Mouse (Mus musculus): Measurements from ENCODE around the gene Nnat. TPM values are rescaled to one million over a fixed set of nuclear protein-coding genes. Genes with fewer than 3 reads are reported as not detected.
A peak's percentile ranks its signal among the peaks of the same experiment; 100 is the strongest.
"Not testable (repeated sequence)": the region's sequence is repeated elsewhere in the genome, so short reads cannot be mapped to it uniquely, and the experiment has no call there.

Nnat gene
- polyA plus RNA-seq, 1 experiment from 2014 or later = 619 TPM

DNA sequence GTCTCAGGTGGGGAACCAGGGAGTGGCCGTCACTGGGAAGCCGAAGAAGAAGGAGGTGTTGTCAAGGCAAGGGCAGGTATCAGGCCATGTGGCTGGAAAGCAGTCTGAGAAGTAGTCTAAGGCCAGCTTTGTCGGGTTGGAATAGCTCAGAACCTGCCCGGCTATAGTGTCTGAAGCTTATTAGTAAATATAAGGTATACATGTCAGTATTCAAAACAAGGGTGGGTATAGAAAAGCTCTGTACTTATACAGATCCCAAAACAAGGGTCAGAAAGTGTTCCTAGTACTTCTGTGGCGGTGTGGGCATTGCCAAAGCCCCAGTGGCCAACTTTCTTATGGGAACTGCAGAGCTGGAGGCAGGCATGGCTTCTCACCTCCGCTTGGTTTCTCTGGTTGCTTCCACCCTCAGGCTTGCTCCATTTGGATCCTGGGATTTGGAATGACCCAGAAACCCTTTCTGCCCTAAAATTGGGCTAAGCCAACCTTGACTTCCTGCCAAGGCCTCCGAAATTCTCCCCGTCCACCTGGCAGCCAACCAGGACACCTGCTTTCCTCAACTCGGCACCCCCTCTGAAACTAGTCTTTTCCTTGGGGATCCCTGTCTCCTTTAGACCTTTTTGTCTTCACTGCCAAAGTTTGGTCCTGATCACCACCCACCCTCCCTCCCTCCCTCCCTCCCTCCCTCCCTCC lies 10.1 kb downstream of the Nnat start:
- Histone ChIP-seq H3K9me3 (ENCODE audit: control insufficient read depth, low read length) (no peaks in the 10 kb centered on the region), H3K4me3 (ENCODE audit: low read length) (no peak overlapping the region), H3K9ac (ENCODE audit: low read length) (no peak overlapping the region), H3K4me1 (replicated peaks; ENCODE audit: control insufficient read depth, insufficient read depth, low read length) (peaks cover 18% of the 10 kb centered on the region), H3K27me3 (ENCODE audit: control insufficient read depth, insufficient read depth, low read depth, low read length) (no peaks in the 10 kb centered on the region), H3K27ac (ENCODE audit: low read length) (no peak overlapping the region), H3K4me2 (ENCODE audit: low read depth, low read length) (no peak overlapping the region), H3K36me3 (ENCODE audit: control insufficient read depth, insufficient read depth, low read length) (no peaks in the 10 kb centered on the region)
- 58% methylated on average over 9 of the region's 9 CpGs for WGBS
- no peak for ATAC-seq (ENCODE audit: low read depth)

DNA sequence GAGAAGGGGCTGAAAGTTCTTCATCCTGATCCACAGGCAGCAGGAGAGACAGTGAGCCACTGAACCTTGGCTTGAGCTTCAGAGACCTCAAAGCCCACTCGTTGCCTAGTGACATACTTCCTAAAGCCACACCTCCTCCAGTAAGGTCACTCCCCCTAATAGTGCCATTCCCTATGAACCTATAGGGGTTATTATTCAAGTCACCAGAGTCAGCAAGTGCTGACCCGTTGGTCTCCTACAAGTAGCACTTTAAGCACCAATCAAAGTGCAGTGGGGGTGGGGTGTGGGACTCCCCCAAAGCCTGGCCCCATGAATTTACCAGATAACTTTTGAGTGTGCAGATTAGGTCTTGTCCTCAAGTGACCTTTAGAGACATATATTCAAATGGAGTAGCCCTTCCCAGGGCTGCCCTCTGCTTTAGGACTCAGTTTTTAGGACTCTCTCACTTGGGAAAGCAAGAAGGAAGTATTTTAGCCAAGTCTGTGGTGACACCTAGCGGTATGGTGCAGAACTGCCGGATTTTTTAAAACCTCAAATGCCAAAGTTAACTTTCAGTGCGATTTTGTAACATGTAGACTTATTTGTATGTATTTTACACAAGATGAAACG lies 11.4 kb downstream of the Nnat start, which contains the start of gene Blcap:
TSS of gene Blcap (minus strand) at position 51 of the 609 bp plus-strand sequence.
- no peak for ATAC-seq (ENCODE audit: low read depth)
- Histone ChIP-seq H3K27me3 (ENCODE audit: control insufficient read depth, insufficient read depth, low read depth, low read length) (no peaks in the 10 kb centered on the region), H3K36me3 (ENCODE audit: control insufficient read depth, insufficient read depth, low read length) (no peaks in the 10 kb centered on the region), H3K4me2 (ENCODE audit: low read depth, low read length) (no peak within 1 kb of the TSS), H3K27ac (ENCODE audit: low read length) (no peak within 1 kb of the TSS), H3K4me3 (ENCODE audit: low read length) (no peak within 1 kb of the TSS), H3K9me3 (ENCODE audit: control insufficient read depth, low read length) (no peaks in the 10 kb centered on the region), H3K4me1 (replicated peaks; ENCODE audit: control insufficient read depth, insufficient read depth, low read length) (peaks cover 14% of the 10 kb centered on the region), H3K9ac (ENCODE audit: low read length) (no peak within 1 kb of the TSS)
- 7% methylated on average over 6 of the region's 6 CpGs for WGBS

DNA sequence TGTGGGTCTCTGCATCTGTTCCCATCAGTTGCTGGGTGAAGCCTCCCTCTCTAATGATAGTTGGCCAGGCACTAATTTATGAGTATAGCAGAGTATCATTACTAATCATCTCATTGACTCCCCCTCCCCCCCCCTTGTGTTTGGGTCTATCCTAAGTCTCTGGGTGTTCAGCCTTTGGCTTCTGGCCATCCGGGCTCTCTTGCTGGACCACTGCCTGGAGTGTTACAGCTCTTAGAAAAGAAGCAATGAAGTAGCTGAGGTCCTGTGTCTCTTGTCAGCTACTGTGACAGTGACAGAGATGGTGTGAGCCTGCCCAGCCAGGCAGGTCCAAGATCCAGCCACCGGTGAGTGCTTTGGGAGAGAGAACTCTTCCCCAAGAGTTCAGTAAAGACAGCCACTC lies 12.9 kb downstream of the Nnat start:
- 0 out of 2 replicates have a peak, but pooled peaks have one; percentile 9 for ATAC-seq (ENCODE audit: low read depth)
- H3K36me3 ChIP-seq (ENCODE audit: control insufficient read depth, insufficient read depth, low read length) = no peaks in the 10 kb centered on the region
- no peak overlapping the region for H3K27ac ChIP-seq (ENCODE audit: low read length)
- no peak overlapping the region for H3K9ac ChIP-seq (ENCODE audit: low read length)
- H3K9me3 ChIP-seq (ENCODE audit: control insufficient read depth, low read length) = no peaks in the 10 kb centered on the region
- no peak overlapping the region for H3K4me2 ChIP-seq (ENCODE audit: low read depth, low read length)
- H3K4me3 ChIP-seq (ENCODE audit: low read length) = no peak overlapping the region
- 29% methylated on average over 2 of the region's 2 CpGs for WGBS
- peaks cover 6% of the 10 kb centered on the region; the same call in 1 of the 2 replicates for H3K4me1 ChIP-seq (replicated peaks; ENCODE audit: control insufficient read depth, insufficient read depth, low read length)
- H3K27me3 ChIP-seq (ENCODE audit: control insufficient read depth, insufficient read depth, low read depth, low read length) = no peaks in the 10 kb centered on the region

DNA sequence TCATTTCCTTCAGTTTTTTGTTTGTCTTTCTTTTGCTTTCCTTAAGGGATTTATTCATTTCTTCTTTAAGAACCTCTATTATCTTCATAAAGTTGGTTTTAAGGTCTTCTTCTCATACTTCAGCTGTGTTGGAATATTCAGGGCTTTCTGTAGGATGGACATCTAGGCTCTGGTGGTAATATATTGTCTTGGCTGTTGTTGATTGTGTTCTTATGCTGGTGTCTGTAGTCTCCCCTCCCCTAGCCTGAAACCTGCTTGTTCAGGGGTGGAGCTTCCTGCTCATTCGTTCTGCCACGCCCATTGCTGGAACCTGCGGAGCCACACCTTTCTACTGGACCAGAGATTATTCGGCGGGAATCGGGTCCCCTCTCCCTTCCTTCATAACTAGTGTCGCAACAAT lies 25.5 kb downstream of the Nnat start:
- not testable (repeated sequence) for H3K36me3 ChIP-seq (ENCODE audit: control insufficient read depth, insufficient read depth, low read length); H3K27me3 ChIP-seq (ENCODE audit: control insufficient read depth, insufficient read depth, low read depth, low read length); H3K4me1 ChIP-seq (replicated peaks; ENCODE audit: control insufficient read depth, insufficient read depth, low read length); H3K4me2 ChIP-seq (ENCODE audit: low read depth, low read length); H3K4me3 ChIP-seq (ENCODE audit: low read length); H3K9me3 ChIP-seq (ENCODE audit: control insufficient read depth, low read length); H3K9ac ChIP-seq (ENCODE audit: low read length); ATAC-seq (ENCODE audit: low read depth); H3K27ac ChIP-seq (ENCODE audit: low read length)
- 29% methylated on average over 7 of the region's 7 CpGs for WGBS

DNA sequence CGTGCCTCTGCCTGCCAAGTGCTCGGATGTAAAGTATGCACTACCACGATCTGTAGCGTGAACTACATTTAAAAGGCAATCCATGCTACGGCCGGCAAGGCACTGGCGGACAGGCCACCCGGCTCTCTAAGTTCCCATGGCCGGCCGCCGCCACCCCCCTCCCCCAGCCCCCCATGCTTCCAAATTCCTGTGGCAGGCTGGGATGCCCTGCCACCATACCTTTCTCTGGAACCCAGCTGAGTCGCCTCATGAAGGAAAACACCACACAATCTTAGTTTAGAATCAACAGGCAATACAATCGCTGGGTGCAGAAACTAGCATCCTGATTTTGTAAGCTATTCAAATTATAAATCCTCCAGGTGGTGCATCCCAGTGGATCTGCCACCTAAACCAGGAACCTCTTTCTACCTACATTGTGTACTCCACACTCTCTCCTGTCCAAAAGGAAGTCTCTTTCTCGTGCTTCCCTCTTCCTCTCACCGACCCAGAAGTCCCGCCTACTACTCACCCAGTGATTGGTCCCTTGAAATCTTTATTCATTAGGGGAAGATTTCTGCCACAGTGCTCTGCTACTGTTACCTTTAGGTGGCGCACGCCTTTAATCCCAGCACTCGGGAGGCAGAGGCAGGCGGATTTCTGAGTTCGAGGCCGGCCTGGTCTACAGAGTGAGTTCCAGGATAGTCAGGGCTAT lies 37.1 kb downstream of the Nnat start:
- ATAC-seq (ENCODE audit: low read depth) = no peak
- 54% methylated on average over 22 of the region's 22 CpGs for WGBS
- no peak overlapping the region for H3K9ac ChIP-seq (ENCODE audit: low read length)
- H3K9me3 ChIP-seq (ENCODE audit: control insufficient read depth, low read length) = no peaks in the 10 kb centered on the region
- no peaks in the 10 kb centered on the region for H3K27me3 ChIP-seq (ENCODE audit: control insufficient read depth, insufficient read depth, low read depth, low read length)
- peaks cover 8% of the 10 kb centered on the region for H3K4me1 ChIP-seq (replicated peaks; ENCODE audit: control insufficient read depth, insufficient read depth, low read length)
- H3K36me3 ChIP-seq (ENCODE audit: control insufficient read depth, insufficient read depth, low read length) = no peaks in the 10 kb centered on the region
- H3K4me2 ChIP-seq (ENCODE audit: low read depth, low read length) = no peak overlapping the region
- 0 out of 2 replicates have a peak overlapping the region, but pooled peaks have one; percentile 0 for H3K4me3 ChIP-seq (ENCODE audit: low read length)
- no peak overlapping the region for H3K27ac ChIP-seq (ENCODE audit: low read length)

DNA sequence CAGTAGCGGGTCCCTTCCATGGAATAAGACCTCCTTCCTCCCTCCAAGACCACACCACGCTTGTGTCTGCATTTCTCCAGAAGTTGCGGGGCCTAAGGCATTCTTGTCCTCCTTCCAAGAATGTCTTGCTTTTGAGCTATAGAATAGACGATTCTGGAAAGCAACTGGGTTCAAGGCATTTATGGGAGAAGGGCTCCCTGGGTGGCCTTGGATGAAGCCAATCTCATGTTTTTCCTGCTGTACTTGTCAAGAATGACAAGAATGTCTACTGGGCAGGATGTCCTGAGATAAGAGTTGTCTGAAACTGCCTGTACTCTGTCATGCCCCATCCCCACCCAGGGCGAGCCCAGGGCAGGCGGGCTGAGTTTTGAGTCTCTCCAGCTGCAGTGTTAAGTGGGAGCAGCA lies 41.6 kb downstream of the Nnat start:
- no peaks in the 10 kb centered on the region for H3K9me3 ChIP-seq (ENCODE audit: control insufficient read depth, low read length)
- peak overlapping the region; percentile 40; the same call in 1 of the 2 replicates for H3K27ac ChIP-seq (ENCODE audit: low read length)
- no peaks in the 10 kb centered on the region for H3K27me3 ChIP-seq (ENCODE audit: control insufficient read depth, insufficient read depth, low read depth, low read length)
- no peak overlapping the region for H3K4me2 ChIP-seq (ENCODE audit: low read depth, low read length)
- H3K36me3 ChIP-seq (ENCODE audit: control insufficient read depth, insufficient read depth, low read length) = no peaks in the 10 kb centered on the region
- no peak overlapping the region for H3K9ac ChIP-seq (ENCODE audit: low read length)
- H3K4me3 ChIP-seq (ENCODE audit: low read length) = no peak overlapping the region
- peak; percentile 92 for ATAC-seq (ENCODE audit: low read depth)
- H3K4me1 ChIP-seq (replicated peaks; ENCODE audit: control insufficient read depth, insufficient read depth, low read length) = peaks cover 9% of the 10 kb centered on the region
- 25% methylated on average over 6 of the region's 6 CpGs for WGBS

GRCm38 (mm10) chr2:157605025-157605675 lies 45.3 kb downstream of the Nnat start:
- H3K27ac ChIP-seq (ENCODE audit: low read length) = no peak overlapping the region
- 7% methylated on average over 18 of the region's 18 CpGs for WGBS
- no peak overlapping the region for H3K4me2 ChIP-seq (ENCODE audit: low read depth, low read length)
- H3K9me3 ChIP-seq (ENCODE audit: control insufficient read depth, low read length) = no peaks in the 10 kb centered on the region
- no peak overlapping the region for H3K4me3 ChIP-seq (ENCODE audit: low read length)
- H3K27me3 ChIP-seq (ENCODE audit: control insufficient read depth, insufficient read depth, low read depth, low read length) = no peaks in the 10 kb centered on the region
- H3K36me3 ChIP-seq (ENCODE audit: control insufficient read depth, insufficient read depth, low read length) = no peaks in the 10 kb centered on the region
- H3K9ac ChIP-seq (ENCODE audit: low read length) = no peak overlapping the region
- ATAC-seq (ENCODE audit: low read depth) = no peak
- H3K4me1 ChIP-seq (replicated peaks; ENCODE audit: control insufficient read depth, insufficient read depth, low read length) = peaks cover 9% of the 10 kb centered on the region

DNA sequence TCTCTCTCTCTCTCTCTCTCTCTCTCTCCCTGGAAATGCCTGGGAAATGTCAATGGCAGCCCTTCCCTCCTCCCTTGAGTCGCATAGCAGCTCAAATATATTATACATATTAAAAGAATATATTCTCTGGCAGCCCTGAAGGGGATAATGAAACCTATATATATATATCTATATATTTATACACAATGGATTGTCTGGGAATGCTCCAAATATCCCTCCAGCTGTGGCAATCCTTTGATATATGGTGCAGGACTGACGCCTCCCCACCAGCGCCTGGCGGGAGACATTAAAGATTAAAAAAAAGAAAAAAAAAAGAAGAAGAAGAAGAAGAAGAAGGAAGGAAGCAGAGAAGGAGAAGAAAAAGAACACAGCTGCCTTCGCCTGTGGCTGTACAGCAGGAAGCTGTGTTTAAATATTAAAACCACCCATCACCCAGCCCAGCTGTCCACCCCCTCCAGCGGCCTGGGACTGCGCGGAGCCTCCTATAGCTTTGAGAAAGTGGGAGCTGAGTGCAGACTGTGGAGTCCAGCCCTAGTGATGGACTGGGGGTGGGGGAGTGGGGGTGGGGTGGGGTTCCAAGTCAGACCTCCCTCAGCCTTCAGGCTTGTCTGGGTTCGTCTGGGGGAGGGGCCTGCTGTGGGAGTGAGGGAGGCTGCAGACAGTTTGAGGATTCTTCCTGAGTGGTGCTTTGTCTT lies 47.8 kb downstream of the Nnat start:
- no peaks in the 10 kb centered on the region for H3K27me3 ChIP-seq (ENCODE audit: control insufficient read depth, insufficient read depth, low read depth, low read length)
- no peak overlapping the region for H3K4me3 ChIP-seq (ENCODE audit: low read length)
- 0 out of 2 replicates have a peak overlapping the region, but pooled peaks have one; percentile 18 for H3K4me2 ChIP-seq (ENCODE audit: low read depth, low read length)
- H3K4me1 ChIP-seq (replicated peaks; ENCODE audit: control insufficient read depth, insufficient read depth, low read length) = no peaks in the 10 kb centered on the region; the same call in 1 of the 2 replicates
- no peaks in the 10 kb centered on the region for H3K36me3 ChIP-seq (ENCODE audit: control insufficient read depth, insufficient read depth, low read length)
- H3K9ac ChIP-seq (ENCODE audit: low read length) = no peak overlapping the region
- H3K9me3 ChIP-seq (ENCODE audit: control insufficient read depth, low read length) = no peaks in the 10 kb centered on the region
- ATAC-seq (ENCODE audit: low read depth) = peak; percentile 83
- 34% methylated on average over 9 of the region's 9 CpGs for WGBS
- peak overlapping the region; percentile 42 for H3K27ac ChIP-seq (ENCODE audit: low read length)
